Mouse (Mus musculus): Measurements from ENCODE around the gene Defb21. TPM values are rescaled to one million over a fixed set of nuclear protein-coding genes. Genes with fewer than 3 reads are reported as not detected.

Gene Defb21
- total and polyA plus RNA-seq, 3 experiments: not detected

DNA sequence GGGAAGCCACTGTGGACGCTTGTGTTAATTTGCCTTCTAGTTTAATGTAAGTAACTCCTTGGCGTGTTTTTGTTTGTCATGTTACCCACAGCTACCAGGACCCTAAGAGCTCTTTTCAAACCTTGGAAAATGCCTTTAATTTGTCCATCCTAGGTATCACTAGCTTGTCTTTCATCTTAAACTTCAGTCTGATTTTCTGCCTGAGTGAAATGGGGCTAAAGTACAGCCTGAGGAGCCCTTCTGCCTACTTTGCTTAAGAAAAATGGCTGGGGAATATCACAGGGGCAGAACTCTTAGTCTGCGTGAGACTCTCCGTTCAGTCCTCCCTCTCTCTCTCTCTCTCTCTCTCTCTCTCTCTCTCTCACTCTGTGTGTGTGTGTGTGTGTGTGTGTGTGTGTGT is 2.7 kb upstream of the Defb21 start:
- TF ChIP-seq MAX (IDR thresholded peaks at IDR 0.05; ENCODE audit: low read length): no peak
- TF ChIP-seq JUN (IDR thresholded peaks at IDR 0.05; ENCODE audit: insufficient read depth, low read depth, low read length): no peak
- TF ChIP-seq NELFE (IDR thresholded peaks at IDR 0.05; ENCODE audit: low read depth, low read length): no peak
- no peak for TF ChIP-seq TCF12 (IDR thresholded peaks at IDR 0.05; ENCODE audit: low read depth, low read length)
- TF ChIP-seq EP300 (IDR thresholded peaks at IDR 0.05; ENCODE audit: low read length): no peak
- no peak for TF ChIP-seq ZC3H11A (IDR thresholded peaks at IDR 0.05; ENCODE audit: low read depth, low read length)
- no peak for TF ChIP-seq E2F4 (IDR thresholded peaks at IDR 0.05; ENCODE audit: insufficient replicate concordance, low read depth, low read length)
- no peak for TF ChIP-seq RAD21 (IDR thresholded peaks at IDR 0.05; ENCODE audit: low read depth, low read length)
- TF ChIP-seq HCFC1 (IDR thresholded peaks at IDR 0.05; ENCODE audit: low read depth, low read length): no peak
- no peak for TF ChIP-seq KAT2A (IDR thresholded peaks at IDR 0.05; ENCODE audit: insufficient replicate concordance, low read length)
- TF ChIP-seq MEF2A (IDR thresholded peaks at IDR 0.05; ENCODE audit: borderline replicate concordance, low read depth, low read length): no peak
- no peak for TF ChIP-seq ZNF384 (IDR thresholded peaks at IDR 0.05; ENCODE audit: low read depth, low read length)
- no peak for TF ChIP-seq USF1 (IDR thresholded peaks at IDR 0.05; ENCODE audit: low read depth, low read length)
- no peak for TF ChIP-seq MAZ (IDR thresholded peaks at IDR 0.05; ENCODE audit: low read depth, low read length)
- TF ChIP-seq GABPA (IDR thresholded peaks at IDR 0.05; ENCODE audit: insufficient replicate concordance, low read depth, low read length): no peak
- TF ChIP-seq JUND (conservative IDR thresholded peaks at IDR 0.05; ENCODE audit: low read depth, low read length): no peak
- TF ChIP-seq IRF4 (IDR thresholded peaks at IDR 0.05; ENCODE audit: low read depth, low read length): no peak
- no peak for TF ChIP-seq POLR2AphosphoS2 (IDR thresholded peaks at IDR 0.05; ENCODE audit: low read depth, low read length)
- in situ Hi-C loops (cut with MboI; ENCODE audit: low pct_ligation_motif_present, low pct_unique_long_range_greater_than_20kb, low sequenced_read_pairs): no loop called here
- Histone ChIP-seq H3K4me2 (ENCODE audit: insufficient read depth, low read depth, poor library complexity, severe bottlenecking) (no peak overlapping the region), H3K9ac (ENCODE audit: insufficient read depth, low read depth) (no peak overlapping the region), H3K9me3 (replicated peaks; ENCODE audit: low read length) (peaks cover 7% of the 10 kb centered on the region), H3K4me1 (ENCODE audit: control insufficient read depth in 1 of 2, insufficient read depth in 2 of 2) (no peaks in the 10 kb centered on the region), H3K4me3 (replicated peaks in 1 of 3; ENCODE audit: low read depth in 2 of 3, low read length in 2 of 3, poor library complexity in 1 of 3) (no peak overlapping the region), H3K36me3 (replicated peaks in 1 of 2; ENCODE audit: control insufficient read depth in 1 of 2, insufficient read depth in 1 of 2, low read length in 1 of 2) (no peaks in the 10 kb centered on the region), H3K27me3 (replicated peaks) (peaks cover 55% of the 10 kb centered on the region), H3K79me2 (replicated peaks; ENCODE audit: control insufficient read depth, extremely low read depth, insufficient read depth, poor library complexity, severe bottlenecking) (no peaks in the 10 kb centered on the region), H3K27ac (ENCODE audit: insufficient read depth, low read depth) (no peak overlapping the region)
- dilution Hi-C loops (cut with MboI; ENCODE audit: extremely low pct_ligation_motif_present, extremely low pct_unique_long_range_greater_than_20kb, low sequenced_read_pairs): no loop called here
- DNase-seq (ENCODE audit: extremely low read depth): no peak

DNA sequence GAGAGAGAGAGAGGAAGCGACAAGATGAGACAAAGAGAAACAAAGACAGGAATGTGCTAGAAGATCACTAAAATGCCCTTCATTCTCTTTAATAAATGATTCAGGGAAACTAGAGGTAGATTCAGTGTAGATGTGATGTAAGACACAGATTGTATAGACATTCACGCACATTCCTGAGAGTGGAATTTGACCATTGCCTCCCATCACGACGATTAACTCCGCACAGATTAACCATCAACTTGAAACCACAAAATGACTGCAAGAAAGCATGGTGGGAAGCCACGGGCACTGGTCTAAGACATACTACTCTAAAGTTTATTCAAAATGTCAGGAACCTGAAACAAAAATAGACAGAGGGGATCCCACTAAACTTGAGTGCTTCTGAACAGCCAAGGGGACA is 2.2 kb upstream of the Defb21 start:
- TF ChIP-seq MAFK (IDR thresholded peaks at IDR 0.05; ENCODE audit: insufficient replicate concordance, low read length) (no peak), CHD1 (IDR thresholded peaks at IDR 0.05; ENCODE audit: low read depth, low read length) (no peak), NRF1 (IDR thresholded peaks at IDR 0.05; ENCODE audit: low read depth, low read length) (no peak), MAX (IDR thresholded peaks at IDR 0.05; ENCODE audit: low read length) (no peak), POLR2AphosphoS2 (IDR thresholded peaks at IDR 0.05; ENCODE audit: low read depth, low read length) (no peak), KAT2A (IDR thresholded peaks at IDR 0.05; ENCODE audit: insufficient replicate concordance, low read length) (no peak)
- peaks cover 55% of the 10 kb centered on the region for H3K27me3 ChIP-seq (replicated peaks)
- no peak overlapping the region for H3K4me3 ChIP-seq (replicated peaks in 1 of 3; ENCODE audit: low read depth in 2 of 3, low read length in 2 of 3, poor library complexity in 1 of 3)
- in situ Hi-C loops (cut with MboI; ENCODE audit: low pct_ligation_motif_present, low pct_unique_long_range_greater_than_20kb, low sequenced_read_pairs) (no loop called here), dilution Hi-C loops (cut with MboI; ENCODE audit: extremely low pct_ligation_motif_present, extremely low pct_unique_long_range_greater_than_20kb, low sequenced_read_pairs) (no loop called here)
- peaks cover 7% of the 10 kb centered on the region for H3K9me3 ChIP-seq (replicated peaks; ENCODE audit: low read length)
- no peaks in the 10 kb centered on the region for H3K4me1 ChIP-seq (ENCODE audit: control insufficient read depth in 1 of 2, insufficient read depth in 2 of 2)
- H3K4me2 ChIP-seq (ENCODE audit: insufficient read depth, low read depth, poor library complexity, severe bottlenecking): no peak overlapping the region
- H3K79me2 ChIP-seq (replicated peaks; ENCODE audit: control insufficient read depth, extremely low read depth, insufficient read depth, poor library complexity, severe bottlenecking): no peaks in the 10 kb centered on the region
- no peak for DNase-seq (ENCODE audit: extremely low read depth)
- no peak overlapping the region for H3K9ac ChIP-seq (ENCODE audit: insufficient read depth, low read depth)
- no peak overlapping the region for H3K27ac ChIP-seq (ENCODE audit: insufficient read depth, low read depth)
- no peaks in the 10 kb centered on the region for H3K36me3 ChIP-seq (replicated peaks in 1 of 2; ENCODE audit: control insufficient read depth in 1 of 2, insufficient read depth in 1 of 2, low read length in 1 of 2)

Data from CH12.LX (cell line).